Mouse (Mus musculus) neutrophil, adult 5-6 weeks (primary cell): ENCODE data around the gene Mustn1. TPM values are rescaled to one million over a fixed set of nuclear protein-coding genes. Genes with fewer than 3 reads are reported as not detected.

Source experiments
- ATAC-seq: fragments of 151-379, 151-347 bp; 2 replicates; pipeline ENCODE4 v1.8.0; 2017; ENCODE audit warnings: mild to moderate bottlenecking, moderate TSS enrichment; ENCODE audit not compliant: insufficient number of reproducible peaks, poor library complexity, low FRiP score, severe bottlenecking; ENCODE audit errors: extremely low read depth
- total RNA-seq: library from RNA; stranded (forward); fragments of 200-1000 nt; gene quantifications from 2 replicates; pipeline ENCODE4 v1.2.3, GENCODE M21; 2017

The Mustn1 gene
- total RNA-seq, 1 experiment from 2014 or later, result 6.3 TPM

GRCm38 (mm10) chr14:30923375-30924105 lies 44.5 kb downstream of the Mustn1 start, which contains the start of gene Itih3:
TSS of gene Itih3 (minus strand) at chr14:30923760.
- ATAC-seq, result no peak

GRCm38 (mm10) chr14:30925492-30925891 lies 46.5 kb downstream of the Mustn1 start:
- ATAC-seq, result no peak

GRCm38 (mm10) chr14:30930386-30930785 lies 51.4 kb downstream of the Mustn1 start:
- no peak for ATAC-seq

Other genes starting within 250 kb of the Mustn1 start
- gene Rft1, start 224.8 kb upstream of the Mustn1 start, total RNA-seq, result 13.0 and 13.5 TPM in 2 replicates
- gene Sfmbt1, start 164.4 kb upstream of the Mustn1 start, total RNA-seq, result 6.9 and 8.6 TPM in 2 replicates
- 10.2 and 14.2 TPM in 2 replicates for gene Tmem110, start 53.6 kb upstream of the Mustn1 start, total RNA-seq
- gene Itih4, start 7.3 kb downstream of the Mustn1 start, total RNA-seq, result not detected in 2 replicates
- not detected in 2 replicates for gene Itih3, start 44.6 kb downstream of the Mustn1 start, total RNA-seq
- not detected in 2 replicates for gene Itih1, start 64.1 kb downstream of the Mustn1 start, total RNA-seq
- 4.7 and 6.1 TPM in 2 replicates for gene Nek4, start 72.2 kb downstream of the Mustn1 start, total RNA-seq
- 16.0 and 22.6 TPM in 2 replicates for gene Glt8d1, start 122.2 kb downstream of the Mustn1 start, total RNA-seq
- 52.3 and 53.5 TPM in 2 replicates for gene Spcs1, start 122.5 kb downstream of the Mustn1 start, total RNA-seq
- gene Pbrm1, start 139.9 kb downstream of the Mustn1 start, total RNA-seq, result 53.5 and 62.5 TPM in 2 replicates
- 82.4 and 84.8 TPM in 2 replicates for gene Gnl3, start 140.0 kb downstream of the Mustn1 start, total RNA-seq
- gene Smim4, start 249.8 kb downstream of the Mustn1 start, total RNA-seq, result 26.9 and 39.7 TPM in 2 replicates